Mouse (Mus musculus) adipocyte (in vitro differentiated cells): ENCODE results near the gene C5ar1.
"Not testable (repeated sequence)": the region's sequence is repeated elsewhere in the genome, so short reads cannot be mapped to it uniquely, and the experiment has no call there.

Source experiments
- DNase-seq: peaks from one replicate; pipeline ENCODE4 v3.0.0-alpha.2; 2016; ENCODE audit warnings: low spot score

The C5ar1 gene

GRCm38 (mm10) chr7:16274922-16275890 is 15.9 kb upstream of the C5ar1 start:
- no peak for DNase-seq

GRCm38 (mm10) chr7:16273766-16274140 is 14.4 kb upstream of the C5ar1 start:
- DNase-seq: no peak

- DNase-seq: peak; percentile 89
These were observed 13.9 kb upstream of the C5ar1 start, which contains the start of gene Inafm1 for GRCm38 (mm10) chr7:16273081-16273765. Gene Inafm1 (minus strand): TSS chr7:16273617.

GRCm38 (mm10) chr7:16272681-16273080 is 13.3 kb upstream of the C5ar1 start:
- DNase-seq: peak; percentile 65

- DNase-seq: no peak
These were observed 11.8 kb upstream of the C5ar1 start for GRCm38 (mm10) chr7:16271139-16271538.

GRCm38 (mm10) chr7:16266593-16266992 is 7.3 kb upstream of the C5ar1 start:
- not testable (repeated sequence) for DNase-seq

GRCm38 (mm10) chr7:16265856-16266255 is 6.5 kb upstream of the C5ar1 start:
- DNase-seq: no peak

- no peak for DNase-seq
These were observed 4.5 kb upstream of the C5ar1 start for GRCm38 (mm10) chr7:16263843-16264242.

GRCm38 (mm10) chr7:16263015-16263787 is 3.9 kb upstream of the C5ar1 start:
- peak; percentile 85 for DNase-seq

GRCm38 (mm10) chr7:16261097-16261496 is 1.8 kb upstream of the C5ar1 start:
- DNase-seq: no peak

- no peak for DNase-seq
These were observed 1.5 kb downstream of the C5ar1 start for GRCm38 (mm10) chr7:16257830-16258229.

- DNase-seq: not testable (repeated sequence)
These were observed 3.4 kb downstream of the C5ar1 start for GRCm38 (mm10) chr7:16255963-16256362.

GRCm38 (mm10) chr7:16254195-16254594 is 5.1 kb downstream of the C5ar1 start:
- DNase-seq: no peak

GRCm38 (mm10) chr7:16250687-16251086 is 8.7 kb downstream of the C5ar1 start:
- DNase-seq: no peak

GRCm38 (mm10) chr7:16245958-16246357 is 13.4 kb downstream of the C5ar1 start:
- DNase-seq: peak; percentile 64

- no peak for DNase-seq
These were observed 15.3 kb downstream of the C5ar1 start, which contains the start of gene C5ar2 for GRCm38 (mm10) chr7:16244067-16244466. Gene C5ar2 (minus strand): TSS chr7:16244154.

- DNase-seq: no peak
These were observed 17.1 kb downstream of the C5ar1 start for GRCm38 (mm10) chr7:16242198-16242597.

- no peak for DNase-seq
These were observed 17.6 kb downstream of the C5ar1 start for GRCm38 (mm10) chr7:16241787-16242186.

GRCm38 (mm10) chr7:16240978-16241303 is 18.4 kb downstream of the C5ar1 start:
- DNase-seq: no peak

GRCm38 (mm10) chr7:16240281-16240977 is 18.9 kb downstream of the C5ar1 start:
- DNase-seq: no peak

GRCm38 (mm10) chr7:16239554-16239997 is 19.8 kb downstream of the C5ar1 start:
- peak; percentile 35 for DNase-seq

GRCm38 (mm10) chr7:16229869-16230268 is 29.5 kb downstream of the C5ar1 start:
- peak; percentile 24 for DNase-seq
